Mouse (Mus musculus) olfactory bulb, adult 2 months (tissue): ENCODE data around the gene Rgs6.

Experiments
- CTCF ChIP-seq: fragments of 200-500 bp; IDR thresholded peaks from 2 replicates; pipeline ENCODE4 v1.5.1; 2012; ENCODE audit warnings: low read depth, mild to moderate bottlenecking, low read length, moderate library complexity; ENCODE audit not compliant: insufficient read depth
- POLR2A ChIP-seq: fragments of 200-500 bp; IDR thresholded peaks from 2 replicates; pipeline ENCODE4 v1.6.1; 2012; ENCODE audit warnings: mild to moderate bottlenecking, low read depth, low read length, moderate library complexity; ENCODE audit not compliant: insufficient read depth

DNA sequence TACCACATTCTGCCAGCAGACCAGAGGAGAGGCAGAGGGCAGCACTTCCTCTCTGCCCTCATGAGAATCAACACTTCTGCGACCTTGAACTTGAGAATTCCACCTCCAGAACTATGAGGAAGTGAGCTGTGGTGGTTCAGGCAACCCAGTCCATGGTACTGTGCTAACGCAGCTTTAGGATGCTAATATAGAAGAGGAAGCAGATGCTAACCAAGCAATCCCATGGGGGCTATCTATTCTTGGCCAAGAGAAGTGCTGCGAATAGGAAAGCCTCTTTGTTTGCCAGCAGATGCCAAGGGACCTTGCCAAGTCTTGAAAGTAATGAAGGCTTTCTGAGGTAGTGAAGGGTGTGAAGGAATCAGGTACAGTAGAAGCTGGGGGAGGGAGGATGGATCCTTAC is 451.8 kb downstream of the Rgs6 start:
- TF ChIP-seq POLR2A (no peak), CTCF (no peak)
